Mouse (Mus musculus) left cerebral cortex, postnatal 4 days (tissue): ENCODE results near the gene Pla2g12a. TPM values are rescaled to one million over a fixed set of nuclear protein-coding genes. Genes with fewer than 3 reads are reported as not detected.

Experiments used
- total RNA-seq, 2 experiments: library from RNA; stranded (reverse); gene quantifications; 2 replicates each; pipeline ENCODE4 v1.2.3; 2021

The Pla2g12a gene
- total RNA-seq, 2 experiments from 2014 or later = 14.3 to 19.0 TPM

Other genes starting within 250 kb of the Pla2g12a start
- gene Egf, start 123.3 kb upstream of the Pla2g12a start, total RNA-seq = 1 to 10 TPM; 2.3 to 3.0 TPM
- gene Lrit3, start 74.6 kb upstream of the Pla2g12a start, total RNA-seq = under 1 TPM in 1 of 2 experiments, not detected in 1; 0.20 TPM
- gene Rrh, start 56.0 kb upstream of the Pla2g12a start, total RNA-seq = 1 to 10 TPM; 1.2 to 1.4 TPM
- gene Gar1, start 47.2 kb upstream of the Pla2g12a start, total RNA-seq = 10 to 100 TPM; 48.5 to 49.7 TPM
- gene Cfi, start 42.7 kb upstream of the Pla2g12a start, total RNA-seq = not detected
- 1 to 10 TPM; 8.3 to 9.9 TPM for gene Casp6, start 22.8 kb downstream of the Pla2g12a start, total RNA-seq
- gene Mcub, start 91.6 kb downstream of the Pla2g12a start, total RNA-seq = 1 to 10 TPM; 3.1 to 3.9 TPM
- gene Sec24b, start 182.9 kb downstream of the Pla2g12a start, total RNA-seq = 10 to 100 TPM; 72.2 to 84.2 TPM